Mouse (Mus musculus) heart, postnatal 36 days (tissue): ENCODE data around the gene Hic1. TPM values are rescaled to one million over a fixed set of nuclear protein-coding genes. Genes with fewer than 3 reads are reported as not detected.

Experiments
- DNase-seq, 2 experiments: peaks; one replicate each; pipeline ENCODE4 v3.0.0; 2021 to 2022
- intact Hi-C: fragments of 180-260 bp; cut with DNase I; formaldehyde crosslinking; loops from one replicate; pipeline ENCODE4 v1.15.1; 2025
- microRNA-seq, 2 experiments: library from miRNA; unstranded; fragments of <30 nt; microRNA quantifications; one replicate each; pipeline ENCODE4 v1.2.0; 2021; ENCODE audit warnings: borderline number of aligned reads in 2 of 2
- total RNA-seq, 2 experiments: library from RNA; stranded (reverse); gene quantifications; 2 replicates each; pipeline ENCODE4 v1.2.3; 2021

The Hic1 gene
- total RNA-seq, 2 experiments from 2014 or later = 14.8 to 22.8 TPM

- no peak for DNase-seq
- intact Hi-C loops = no loop called here
Measured at GRCm38 (mm10) chr11:75131300-75131699, 38.0 kb downstream of the Hic1 start.

DNA sequence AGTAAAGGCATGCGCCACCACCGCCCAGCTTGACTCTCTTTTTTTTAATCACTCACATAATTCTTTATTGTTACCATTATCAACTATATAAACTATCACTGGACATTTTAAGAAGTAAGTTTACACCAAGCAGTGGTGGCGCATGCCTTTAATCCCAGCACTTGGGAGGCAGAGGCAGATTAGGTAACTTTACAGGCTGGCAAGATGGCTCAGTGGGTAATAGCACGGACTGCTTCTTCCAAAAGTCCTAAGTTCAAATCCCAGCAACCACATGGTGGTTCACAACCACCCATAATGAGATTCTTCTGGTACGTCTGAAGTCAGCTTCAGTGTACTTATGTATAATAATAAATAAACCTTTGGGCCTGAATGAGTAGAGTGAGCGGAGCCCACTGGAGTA lies 39.8 kb downstream of the Hic1 start:
- no peak for DNase-seq
- intact Hi-C loops = no loop called here

DNA sequence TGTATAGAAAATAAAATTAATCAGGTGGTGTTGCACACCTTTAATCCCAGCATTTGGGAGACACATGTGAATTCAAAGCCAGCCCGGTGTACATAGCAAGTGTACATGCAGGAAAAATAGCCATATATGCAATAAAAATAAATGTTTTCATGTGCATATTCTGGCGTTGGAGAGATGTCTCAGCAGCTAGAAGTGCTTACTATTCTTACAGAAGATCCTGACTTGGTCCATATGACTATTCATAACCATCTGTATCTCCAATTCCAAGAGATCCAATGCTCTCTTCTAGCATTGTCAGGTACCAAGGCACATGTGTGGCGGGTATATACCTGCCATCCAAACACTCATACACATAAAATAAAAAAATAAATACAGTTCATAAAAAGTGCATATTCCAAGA lies 42.9 kb downstream of the Hic1 start:
- no peak for DNase-seq
- intact Hi-C loops = no loop called here

DNA sequence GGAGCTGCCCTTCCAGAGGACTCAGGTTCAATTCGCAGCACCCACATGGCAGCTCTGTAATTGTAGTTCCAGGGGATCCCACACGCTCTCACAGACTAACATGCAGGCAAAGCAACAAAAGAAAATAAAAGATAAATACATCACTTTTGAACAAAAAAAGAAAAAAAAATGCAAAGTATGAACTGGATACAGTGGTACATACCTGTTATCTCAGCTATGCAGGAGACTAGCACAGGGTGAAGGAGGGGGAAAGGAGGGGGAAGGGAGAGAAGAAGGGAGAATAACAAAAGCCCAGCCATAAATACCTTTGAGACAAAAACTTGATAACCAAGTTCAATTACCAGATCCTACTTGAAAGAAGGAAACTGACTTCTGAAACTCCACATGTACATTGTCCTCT lies 44.9 kb downstream of the Hic1 start:
- intact Hi-C loops = no loop called here
- DNase-seq = no peak

DNA sequence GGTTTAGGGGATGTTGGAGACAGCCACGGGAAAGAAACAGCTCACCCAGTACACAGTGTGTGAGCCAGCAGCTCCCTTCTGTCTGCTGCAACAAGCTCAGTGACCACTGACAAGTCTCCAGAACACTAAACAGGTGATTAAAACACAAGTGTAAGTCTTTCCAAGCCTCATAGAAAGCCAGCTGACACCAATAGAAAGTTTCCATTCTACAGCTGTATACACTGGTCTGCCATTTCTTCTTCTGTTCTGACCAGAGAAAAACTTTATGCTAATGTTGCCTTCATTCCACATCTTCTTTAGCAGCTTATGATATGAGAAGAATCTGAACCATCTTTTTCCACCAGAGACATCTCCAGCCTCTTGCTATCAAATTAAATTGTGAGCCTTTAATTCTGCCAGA lies 48.0 kb downstream of the Hic1 start:
- intact Hi-C loops = no loop called here
- DNase-seq = no peak

DNA sequence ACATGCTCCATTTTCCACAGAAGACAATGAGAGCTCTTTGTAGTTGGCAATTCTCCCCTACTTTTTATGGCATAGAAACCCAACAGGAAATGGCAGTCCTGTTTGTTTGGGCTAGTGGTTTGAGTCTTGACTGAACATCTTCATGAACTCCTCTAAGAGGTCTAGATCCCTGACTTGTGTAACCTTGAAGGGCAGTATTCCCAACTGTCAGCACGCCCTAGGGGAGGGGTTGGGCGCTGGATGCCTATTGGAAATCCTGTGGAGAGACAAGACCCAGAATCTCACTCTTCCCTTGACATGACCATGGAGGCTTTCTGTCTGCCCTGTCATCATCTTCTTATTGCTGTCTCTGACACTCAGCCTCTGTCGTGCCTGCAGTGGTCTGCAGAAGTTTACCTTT lies 49.5 kb downstream of the Hic1 start:
- DNase-seq = no peak
- intact Hi-C loops = no loop called here

GRCm38 (mm10) chr11:75119298-75119697 lies 50.0 kb downstream of the Hic1 start:
- intact Hi-C loops = no loop called here
- DNase-seq = no peak

GRCm38 (mm10) chr11:75118141-75118540 lies 51.2 kb downstream of the Hic1 start:
- no peak for DNase-seq
- intact Hi-C loops = no loop called here

- intact Hi-C loops = no loop called here
- DNase-seq = no peak
Measured at GRCm38 (mm10) chr11:75116379-75116778, 52.9 kb downstream of the Hic1 start.

Small RNA genes lying within 50 kb of the gene (microRNA-seq; reads per million reads assigned to microRNA genes)
- gene Mir132 = 494 to 764 reads per million in 2 experiments
- gene Mir212 = 13.7 to 24.2 reads per million in 2 experiments

Other genes with a start within 250 kb of the Hic1 start
- gene Smg6, start 243.7 kb downstream of the Hic1 start, total RNA-seq = 10 to 100 TPM; 18.2 to 21.0 TPM
- 10 to 100 TPM; 27.1 to 28.6 TPM for gene Srr, start 243.6 kb downstream of the Hic1 start, total RNA-seq
- 1 to 10 TPM; 5.3 to 7.2 TPM for gene Ovca2, start 9.3 kb upstream of the Hic1 start, total RNA-seq
- gene Dph1, start 21.7 kb upstream of the Hic1 start, total RNA-seq = 1 to 10 TPM; 9.0 to 9.7 TPM
- 10 to 100 TPM in 1 of 2 experiments, 1 to 10 TPM in 1; 6.0 to 10.0 TPM for gene Rtn4rl1, start 24.3 kb upstream of the Hic1 start, total RNA-seq
- gene Rpa1, start 178.8 kb upstream of the Hic1 start, total RNA-seq = 10 to 100 TPM; 55.1 to 63.8 TPM
- gene Smyd4, start 178.9 kb upstream of the Hic1 start, total RNA-seq = 1 to 10 TPM; 4.4 to 7.5 TPM